Comparison of ENCODE assay signal across 21 mouse cellular contexts in genomic region chr1:105824356-105824755, GRCm38 (mm10).
"Had no signal": no experiment of that assay in that cellular context is flagged by ENCODE, and none has a peak within 500 bp of the region (broad histone marks: within the 10 kb centered on the region; RNA-seq: fewer than 3 reads in every experiment).

No protein-coding gene starts in this region.

- H3K4me3 ChIP-seq: limb, embryonic 12.5 days; limb, embryonic 15.5 days; megakaryocyte, embryonic 14.5 days; midbrain, embryonic 12.5 days; midbrain, embryonic 15.5 days; neural tube, embryonic 12.5 days; neural tube, embryonic 15.5 days had no signal

- H3K9me3 ChIP-seq: limb, embryonic 12.5 days; limb, embryonic 15.5 days; megakaryocyte, embryonic 14.5 days; midbrain, embryonic 12.5 days; midbrain, embryonic 15.5 days; neural tube, embryonic 12.5 days; neural tube, embryonic 15.5 days had no signal

- ATAC-seq: intestine, postnatal 0 days; liver, postnatal 0 days; midbrain, embryonic 15.5 days had no signal

- H3K4me2 ChIP-seq: limb, embryonic 12.5 days; limb, embryonic 15.5 days; liver, embryonic 11.5 days; lung, embryonic 14.5 days; midbrain, embryonic 12.5 days; midbrain, embryonic 15.5 days; neural tube, embryonic 12.5 days; neural tube, embryonic 15.5 days had no signal

- H3K4me1 ChIP-seq: midbrain, embryonic 12.5 days; midbrain, embryonic 15.5 days; neural tube, embryonic 12.5 days; neural tube, embryonic 15.5 days had no signal

- H3K27ac ChIP-seq: limb, embryonic 12.5 days; limb, embryonic 15.5 days; liver, embryonic 14.5 days; midbrain, embryonic 12.5 days; midbrain, embryonic 15.5 days; neural tube, embryonic 12.5 days; neural tube, embryonic 15.5 days; stomach, postnatal 0 days had no signal

- H3K9ac ChIP-seq: limb, embryonic 12.5 days; limb, embryonic 15.5 days; liver, embryonic 14.5 days; liver, postnatal 0 days; lung, embryonic 14.5 days; midbrain, embryonic 12.5 days; midbrain, embryonic 15.5 days; neural tube, embryonic 12.5 days; neural tube, embryonic 15.5 days had no signal

- DNase-seq: left cerebral cortex, postnatal 4 days; liver, postnatal 0 days; lung, embryonic 14.5 days; lung, postnatal 10 days; lung, postnatal 36 days; right cerebral cortex, adult 18-20 months; right cerebral cortex, postnatal 14 days; right cerebral cortex, postnatal 4 days; thymus, adult 2 months; thymus, postnatal 25 days had no signal

- H3K27me3 ChIP-seq: limb, embryonic 12.5 days; limb, embryonic 15.5 days; midbrain, embryonic 12.5 days; midbrain, embryonic 15.5 days; neural tube, embryonic 12.5 days; neural tube, embryonic 15.5 days had no signal

- H3K36me3 ChIP-seq: limb, embryonic 12.5 days; limb, embryonic 15.5 days; midbrain, embryonic 12.5 days; midbrain, embryonic 15.5 days; neural tube, embryonic 12.5 days; neural tube, embryonic 15.5 days had no signal
